Mouse (Mus musculus): Measurements from ENCODE around the gene Rab24. TPM values are rescaled to one million over a fixed set of nuclear protein-coding genes. Genes with fewer than 3 reads are reported as not detected.
A peak's percentile ranks its signal among the peaks of the same experiment; 100 is the strongest.

Rab24 gene
- total and polyA plus RNA-seq, 3 experiments = 41.7 to 72.5 (median 45.3) TPM

DNA sequence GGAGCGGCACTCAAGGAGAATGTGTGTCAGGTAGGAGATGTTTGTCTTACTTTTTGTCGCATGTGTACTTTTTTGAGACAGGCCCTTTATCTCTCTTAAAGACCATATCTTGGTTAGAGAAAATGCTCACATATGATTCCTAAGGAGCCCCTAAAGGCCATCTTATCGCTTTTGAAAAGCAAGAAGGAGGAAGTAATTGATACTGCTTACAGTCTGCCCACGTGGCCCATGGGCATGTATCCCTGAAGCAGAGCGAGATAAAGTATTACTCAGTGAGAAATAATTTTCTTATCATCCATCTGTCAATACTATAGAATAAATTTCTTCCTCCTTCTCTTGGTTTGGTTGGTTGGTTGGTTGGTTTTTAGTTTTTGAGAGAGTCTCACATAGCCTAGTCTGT lies 44.1 kb downstream of the Rab24 start:
- H3K27ac ChIP-seq (ENCODE audit: insufficient read depth, low read depth) = no peak overlapping the region
- no peaks in the 10 kb centered on the region; a peak in 1 of 4 replicates for H3K4me1 ChIP-seq (ENCODE audit: control insufficient read depth in 1 of 2, insufficient read depth in 2 of 2)
- peak overlapping the region in 1 of 3 experiments; percentile 17 for H3K4me3 ChIP-seq (replicated peaks in 1 of 3; ENCODE audit: low read depth in 2 of 3, low read length in 2 of 3, poor library complexity in 1 of 3)
- no peaks in the 10 kb centered on the region for H3K9me3 ChIP-seq (replicated peaks; ENCODE audit: low read length)
- DNase-seq (ENCODE audit: extremely low read depth) = no peak
- H3K27me3 ChIP-seq (replicated peaks) = no peaks in the 10 kb centered on the region
- dilution Hi-C loops (cut with MboI; ENCODE audit: extremely low pct_ligation_motif_present, extremely low pct_unique_long_range_greater_than_20kb, low sequenced_read_pairs) = no loop called here
- H3K79me2 ChIP-seq (replicated peaks; ENCODE audit: control insufficient read depth, extremely low read depth, insufficient read depth, poor library complexity, severe bottlenecking) = no peaks in the 10 kb centered on the region; the same call in 1 of the 2 replicates
- H3K36me3 ChIP-seq (replicated peaks in 1 of 2; ENCODE audit: control insufficient read depth in 1 of 2, insufficient read depth in 1 of 2, low read length in 1 of 2) = peaks cover 23 to 42% of the 10 kb centered on the region in 2 experiments
- in situ Hi-C loops (cut with MboI; ENCODE audit: low pct_ligation_motif_present, low pct_unique_long_range_greater_than_20kb, low sequenced_read_pairs) = no loop called here
- no peak for TF ChIP-seq USF2 (conservative IDR thresholded peaks at IDR 0.05; ENCODE audit: low read depth, low read length)
- TF ChIP-seq ZNF384 (IDR thresholded peaks at IDR 0.05; ENCODE audit: low read depth, low read length) = no peak
- TF ChIP-seq MYC (IDR thresholded peaks at IDR 0.05; ENCODE audit: low read depth, low read length) = no peak
- no peak for TF ChIP-seq BHLHE40 (IDR thresholded peaks at IDR 0.05; ENCODE audit: low read depth, low read length)
- TF ChIP-seq POLR2AphosphoS2 (IDR thresholded peaks at IDR 0.05; ENCODE audit: low read depth, low read length) = no peak
- TF ChIP-seq TBP (conservative IDR thresholded peaks at IDR 0.05; ENCODE audit: low read depth, low read length) = no peak
- TF ChIP-seq USF1 (IDR thresholded peaks at IDR 0.05; ENCODE audit: low read depth, low read length) = no peak
- no peak for TF ChIP-seq ZMIZ1 (IDR thresholded peaks at IDR 0.05; ENCODE audit: low read depth, low read length)
- no peak for TF ChIP-seq RCOR1 (conservative IDR thresholded peaks at IDR 0.05; ENCODE audit: low read depth, low read length)
- TF ChIP-seq SMC3 (IDR thresholded peaks at IDR 0.05; ENCODE audit: low read depth, low read length) = no peak
- no peak for TF ChIP-seq E2F4 (IDR thresholded peaks at IDR 0.05; ENCODE audit: insufficient replicate concordance, low read depth, low read length)
- no peak for TF ChIP-seq NRF1 (IDR thresholded peaks at IDR 0.05; ENCODE audit: low read depth, low read length)
- no peak for TF ChIP-seq RAD21 (IDR thresholded peaks at IDR 0.05; ENCODE audit: low read depth, low read length)
- no peak for TF ChIP-seq UBTF (IDR thresholded peaks at IDR 0.05; ENCODE audit: low read depth, low read length)
- TF ChIP-seq POLR2A (IDR thresholded peaks at IDR 0.05; ENCODE audit: low read depth, low read length) = no peak
- H3K9ac ChIP-seq (ENCODE audit: insufficient read depth, low read depth) = no peak overlapping the region
- H3K4me2 ChIP-seq (ENCODE audit: insufficient read depth, low read depth, poor library complexity, severe bottlenecking) = no peak overlapping the region

GRCm38 (mm10) chr13:55277203-55277602 lies 44.5 kb downstream of the Rab24 start:
- dilution Hi-C loops (cut with MboI; ENCODE audit: extremely low pct_ligation_motif_present, extremely low pct_unique_long_range_greater_than_20kb, low sequenced_read_pairs) = no loop called here
- Histone ChIP-seq H3K36me3 (replicated peaks in 1 of 2; ENCODE audit: control insufficient read depth in 1 of 2, insufficient read depth in 1 of 2, low read length in 1 of 2) (peaks cover 25 to 41% of the 10 kb centered on the region in 2 experiments), H3K4me1 (ENCODE audit: control insufficient read depth in 1 of 2, insufficient read depth in 2 of 2) (no peaks in the 10 kb centered on the region; a peak in 1 of 4 replicates), H3K4me3 (replicated peaks in 1 of 3; ENCODE audit: low read depth in 2 of 3, low read length in 2 of 3, poor library complexity in 1 of 3) (peak overlapping the region in 1 of 3 experiments; percentile 17), H3K79me2 (replicated peaks; ENCODE audit: control insufficient read depth, extremely low read depth, insufficient read depth, poor library complexity, severe bottlenecking) (no peaks in the 10 kb centered on the region; the same call in 1 of the 2 replicates), H3K4me2 (ENCODE audit: insufficient read depth, low read depth, poor library complexity, severe bottlenecking) (no peak overlapping the region), H3K9ac (ENCODE audit: insufficient read depth, low read depth) (no peak overlapping the region), H3K27ac (ENCODE audit: insufficient read depth, low read depth) (no peak overlapping the region), H3K9me3 (replicated peaks; ENCODE audit: low read length) (no peaks in the 10 kb centered on the region), H3K27me3 (replicated peaks) (no peaks in the 10 kb centered on the region)
- no peak for TF ChIP-seq ETS1 (conservative IDR thresholded peaks at IDR 0.05; ENCODE audit: low read depth, low read length)
- TF ChIP-seq ZMIZ1 (IDR thresholded peaks at IDR 0.05; ENCODE audit: low read depth, low read length) = no peak
- TF ChIP-seq NRF1 (IDR thresholded peaks at IDR 0.05; ENCODE audit: low read depth, low read length) = no peak
- no peak for TF ChIP-seq MEF2A (IDR thresholded peaks at IDR 0.05; ENCODE audit: borderline replicate concordance, low read depth, low read length)
- no peak for TF ChIP-seq EP300 (IDR thresholded peaks at IDR 0.05; ENCODE audit: low read length)
- TF ChIP-seq USF2 (conservative IDR thresholded peaks at IDR 0.05; ENCODE audit: low read depth, low read length) = no peak
- no peak for TF ChIP-seq MAFK (IDR thresholded peaks at IDR 0.05; ENCODE audit: insufficient replicate concordance, low read length)
- DNase-seq (ENCODE audit: extremely low read depth) = peak; percentile 24
- in situ Hi-C loops (cut with MboI; ENCODE audit: low pct_ligation_motif_present, low pct_unique_long_range_greater_than_20kb, low sequenced_read_pairs) = no loop called here

Other genes with a start within 250 kb of the Rab24 start
- 154 and 177 TPM in 2 replicates for gene Uimc1, start 221.6 kb downstream of the Rab24 start, total RNA-seq (2012; rRNA removed)
- 19.9 and 20.7 TPM in 2 replicates for gene Uimc1, start 221.6 kb downstream of the Rab24 start, total RNA-seq (2014; rRNA removed)
- gene Uimc1, start 221.6 kb downstream of the Rab24 start, polyA plus RNA-seq (2012; ENCODE audit: insufficient read length, low read depth) = 44.5 and 50.8 TPM in 2 replicates
- 12.4 and 15.4 TPM in 2 replicates for gene Zfp346, start 216.6 kb downstream of the Rab24 start, total RNA-seq (2012; rRNA removed)
- gene Zfp346, start 216.6 kb downstream of the Rab24 start, total RNA-seq (2014; rRNA removed) = 11.3 and 12.4 TPM in 2 replicates
- 18.6 and 19.2 TPM in 2 replicates for gene Zfp346, start 216.6 kb downstream of the Rab24 start, polyA plus RNA-seq (2012; ENCODE audit: insufficient read length, low read depth)
- gene Gm17617, start 188.4 kb downstream of the Rab24 start, total RNA-seq (2012; rRNA removed) = not detected in 2 replicates
- gene Gm17617, start 188.4 kb downstream of the Rab24 start, total RNA-seq (2014; rRNA removed) = not detected in 2 replicates
- gene Gm17617, start 188.4 kb downstream of the Rab24 start, polyA plus RNA-seq (2012; ENCODE audit: insufficient read length, low read depth) = not detected in 2 replicates
- gene Fgfr4, start 169.3 kb downstream of the Rab24 start, total RNA-seq (2012; rRNA removed) = not detected in 2 replicates
- not detected in 2 replicates for gene Fgfr4, start 169.3 kb downstream of the Rab24 start, total RNA-seq (2014; rRNA removed)
- gene Fgfr4, start 169.3 kb downstream of the Rab24 start, polyA plus RNA-seq (2012; ENCODE audit: insufficient read length, low read depth) = not detected in 2 replicates
- gene Nsd1, start 112.2 kb downstream of the Rab24 start, total RNA-seq (2012; rRNA removed) = 13.8 and 14.6 TPM in 2 replicates
- 11.2 and 11.8 TPM in 2 replicates for gene Nsd1, start 112.2 kb downstream of the Rab24 start, total RNA-seq (2014; rRNA removed)
- 12.6 and 13.0 TPM in 2 replicates for gene Nsd1, start 112.2 kb downstream of the Rab24 start, polyA plus RNA-seq (2012; ENCODE audit: insufficient read length, low read depth)
- 253 and 302 TPM in 2 replicates for gene Prelid1, start 1.4 kb downstream of the Rab24 start, total RNA-seq (2012; rRNA removed)
- 190 and 205 TPM in 2 replicates for gene Prelid1, start 1.4 kb downstream of the Rab24 start, total RNA-seq (2014; rRNA removed)
- gene Prelid1, start 1.4 kb downstream of the Rab24 start, polyA plus RNA-seq (2012; ENCODE audit: insufficient read length, low read depth) = 432 and 435 TPM in 2 replicates
- gene Mxd3, start 7.9 kb upstream of the Rab24 start, total RNA-seq (2012; rRNA removed) = 7.3 and 10.0 TPM in 2 replicates
- 4.1 and 7.0 TPM in 2 replicates for gene Mxd3, start 7.9 kb upstream of the Rab24 start, total RNA-seq (2014; rRNA removed)
- 6.9 and 13.5 TPM in 2 replicates for gene Mxd3, start 7.9 kb upstream of the Rab24 start, polyA plus RNA-seq (2012; ENCODE audit: insufficient read length, low read depth)
- 126 and 150 TPM in 2 replicates for gene Lman2, start 40.8 kb upstream of the Rab24 start, total RNA-seq (2012; rRNA removed)
- 87.9 and 94.6 TPM in 2 replicates for gene Lman2, start 40.8 kb upstream of the Rab24 start, total RNA-seq (2014; rRNA removed)
- 169 and 174 TPM in 2 replicates for gene Lman2, start 40.8 kb upstream of the Rab24 start, polyA plus RNA-seq (2012; ENCODE audit: insufficient read length, low read depth)
- gene Rgs14, start 47.8 kb upstream of the Rab24 start, total RNA-seq (2012; rRNA removed) = 7.4 and 8.0 TPM in 2 replicates
- 6.3 and 7.4 TPM in 2 replicates for gene Rgs14, start 47.8 kb upstream of the Rab24 start, total RNA-seq (2014; rRNA removed)
- 6.5 and 7.6 TPM in 2 replicates for gene Rgs14, start 47.8 kb upstream of the Rab24 start, polyA plus RNA-seq (2012; ENCODE audit: insufficient read length, low read depth)
- not detected in 2 replicates for gene Slc34a1, start 76.2 kb upstream of the Rab24 start, total RNA-seq (2012; rRNA removed)
- gene Slc34a1, start 76.2 kb upstream of the Rab24 start, total RNA-seq (2014; rRNA removed) = not detected in 2 replicates
- gene Slc34a1, start 76.2 kb upstream of the Rab24 start, polyA plus RNA-seq (2012; ENCODE audit: insufficient read length, low read depth) = not detected in 2 replicates
- not detected in 2 replicates for gene Pfn3, start 93.3 kb upstream of the Rab24 start, total RNA-seq (2012; rRNA removed)
- not detected in 2 replicates for gene Pfn3, start 93.3 kb upstream of the Rab24 start, total RNA-seq (2014; rRNA removed)
- gene Pfn3, start 93.3 kb upstream of the Rab24 start, polyA plus RNA-seq (2012; ENCODE audit: insufficient read length, low read depth) = not detected in 2 replicates
- not detected in 2 replicates for gene F12, start 104.8 kb upstream of the Rab24 start, total RNA-seq (2012; rRNA removed)
- not detected in 2 replicates for gene F12, start 104.8 kb upstream of the Rab24 start, total RNA-seq (2014; rRNA removed)
- gene F12, start 104.8 kb upstream of the Rab24 start, polyA plus RNA-seq (2012; ENCODE audit: insufficient read length, low read depth) = not detected in 2 replicates
- gene Grk6, start 123.1 kb upstream of the Rab24 start, total RNA-seq (2012; rRNA removed) = 60.1 and 69.9 TPM in 2 replicates
- 59.0 and 65.0 TPM in 2 replicates for gene Grk6, start 123.1 kb upstream of the Rab24 start, total RNA-seq (2014; rRNA removed)
- gene Grk6, start 123.1 kb upstream of the Rab24 start, polyA plus RNA-seq (2012; ENCODE audit: insufficient read length, low read depth) = 71.0 and 72.8 TPM in 2 replicates
- gene Prr7, start 142.3 kb upstream of the Rab24 start, total RNA-seq (2012; rRNA removed) = 0.89 and 1.1 TPM in 2 replicates
- 0.60 and 0.69 TPM in 2 replicates for gene Prr7, start 142.3 kb upstream of the Rab24 start, total RNA-seq (2014; rRNA removed)
- 0.83 and 1.2 TPM in 2 replicates for gene Prr7, start 142.3 kb upstream of the Rab24 start, polyA plus RNA-seq (2012; ENCODE audit: insufficient read length, low read depth)
- 1.9 and 3.1 TPM in 2 replicates for gene Dbn1, start 166.2 kb upstream of the Rab24 start, total RNA-seq (2012; rRNA removed)
- gene Dbn1, start 166.2 kb upstream of the Rab24 start, total RNA-seq (2014; rRNA removed) = 0.09 and 0.12 TPM in 2 replicates
- gene Dbn1, start 166.2 kb upstream of the Rab24 start, polyA plus RNA-seq (2012; ENCODE audit: insufficient read length, low read depth) = 0.59 and 0.72 TPM in 2 replicates
- 8.5 and 8.7 TPM in 2 replicates for gene Pdlim7, start 191.7 kb upstream of the Rab24 start, total RNA-seq (2012; rRNA removed)
- gene Pdlim7, start 191.7 kb upstream of the Rab24 start, total RNA-seq (2014; rRNA removed) = 6.6 and 11.2 TPM in 2 replicates
- 26.2 and 32.5 TPM in 2 replicates for gene Pdlim7, start 191.7 kb upstream of the Rab24 start, polyA plus RNA-seq (2012; ENCODE audit: insufficient read length, low read depth)
- gene Dok3, start 207.3 kb upstream of the Rab24 start, total RNA-seq (2012; rRNA removed) = 38.4 and 38.8 TPM in 2 replicates
- gene Dok3, start 207.3 kb upstream of the Rab24 start, total RNA-seq (2014; rRNA removed) = 9.0 and 9.1 TPM in 2 replicates
- gene Dok3, start 207.3 kb upstream of the Rab24 start, polyA plus RNA-seq (2012; ENCODE audit: insufficient read length, low read depth) = 28.1 and 30.3 TPM in 2 replicates
- 107 and 109 TPM in 2 replicates for gene Ddx41, start 214.7 kb upstream of the Rab24 start, total RNA-seq (2012; rRNA removed)
- gene Ddx41, start 214.7 kb upstream of the Rab24 start, total RNA-seq (2014; rRNA removed) = 56.6 and 59.9 TPM in 2 replicates
- gene Ddx41, start 214.7 kb upstream of the Rab24 start, polyA plus RNA-seq (2012; ENCODE audit: insufficient read length, low read depth) = 95.3 and 107 TPM in 2 replicates
- 17.9 and 18.6 TPM in 2 replicates for gene Fam193b, start 249.2 kb upstream of the Rab24 start, total RNA-seq (2012; rRNA removed)
- 9.2 and 9.4 TPM in 2 replicates for gene Fam193b, start 249.2 kb upstream of the Rab24 start, total RNA-seq (2014; rRNA removed)
- gene Fam193b, start 249.2 kb upstream of the Rab24 start, polyA plus RNA-seq (2012; ENCODE audit: insufficient read length, low read depth) = 22.0 and 22.4 TPM in 2 replicates